Mouse (Mus musculus) CH12.LX (cell line): ENCODE data around the gene Hormad1. TPM values are rescaled to one million over a fixed set of nuclear protein-coding genes. Genes with fewer than 3 reads are reported as not detected.

Source experiments
- DNase-seq: peaks from one replicate; pipeline ENCODE4 v3.0.0-alpha.2; 2013; ENCODE audit errors: extremely low read depth
- H3K27ac ChIP-seq: 2 replicates; pipeline ENCODE4 v1.5.1; 2012; ENCODE audit warnings: low read depth, mild to moderate bottlenecking, control low read depth, moderate library complexity; ENCODE audit not compliant: insufficient read depth
- H3K27me3 ChIP-seq: replicated peaks from 2 replicates; pipeline ENCODE3; 2012; ENCODE audit warnings: inconsistent platforms
- H3K36me3 ChIP-seq, 2 experiments: replicated peaks in 1 of 2; 2 replicates each; pipeline versions ENCODE3 to v1.6.1; 2012; ENCODE audit warnings: inconsistent platforms in 1 of 2, low read length in 1 of 2, mild to moderate bottlenecking in 1 of 2, mixed read lengths in 1 of 2, moderate library complexity in 1 of 2; ENCODE audit not compliant: control insufficient read depth in 1 of 2, insufficient read depth in 1 of 2
- H3K4me1 ChIP-seq, 2 experiments: 2 replicates each; pipeline ENCODE4 v1.6.1; 2012; ENCODE audit warnings: inconsistent platforms in 1 of 2, moderate library complexity in 1 of 2; ENCODE audit not compliant: insufficient read depth in 2 of 2, control insufficient read depth in 1 of 2
- H3K4me2 ChIP-seq: 2 replicates; pipeline ENCODE4 v1.6.1; 2012; ENCODE audit warnings: low read depth, mild to moderate bottlenecking, control low read depth; ENCODE audit not compliant: poor library complexity, insufficient read depth, severe bottlenecking
- H3K4me3 ChIP-seq, 3 experiments: fragments of 150-350 bp in 1 of 3; sonication (generic) in 1 of 3; replicated peaks in 1 of 3; 2 replicates each; pipeline versions ENCODE3 to v1.5.1; 2011 to 2012; ENCODE audit warnings: low read depth in 2 of 3, low read length in 2 of 3, mild to moderate bottlenecking in 2 of 3, moderate library complexity in 2 of 3, control low read depth in 1 of 3, improper control_type of control experiment in 1 of 3, inconsistent platforms in 1 of 3, mixed read lengths in 1 of 3; ENCODE audit not compliant: poor library complexity in 1 of 3
- H3K79me2 ChIP-seq: replicated peaks from 2 replicates; pipeline ENCODE4 v1.6.1; 2012; ENCODE audit warnings: mild to moderate bottlenecking, moderate library complexity; ENCODE audit not compliant: control insufficient read depth, poor library complexity, insufficient read depth, severe bottlenecking; ENCODE audit errors: extremely low read depth
- H3K9ac ChIP-seq: 2 replicates; pipeline ENCODE4 v1.6.1; 2012; ENCODE audit warnings: low read depth, mild to moderate bottlenecking, control low read depth, moderate library complexity; ENCODE audit not compliant: insufficient read depth
- H3K9me3 ChIP-seq: replicated peaks from 2 replicates; pipeline ENCODE3; 2012; ENCODE audit warnings: low read length, inconsistent platforms, mixed read lengths
- BHLHE40 ChIP-seq: IDR thresholded peaks from 2 replicates; pipeline ENCODE4 v1.6.1; 2011; ENCODE audit warnings: mild to moderate bottlenecking, low read depth, low read length, improper control_type of control experiment
- CHD2 ChIP-seq: IDR thresholded peaks from 2 replicates; pipeline ENCODE4 v1.6.1; 2011; ENCODE audit warnings: low read length, improper control_type of control experiment
- E2F4 ChIP-seq: IDR thresholded peaks from 2 replicates; pipeline ENCODE4 v1.6.1; 2011; ENCODE audit warnings: low read depth, low read length, improper control_type of control experiment; ENCODE audit not compliant: insufficient replicate concordance
- ELF1 ChIP-seq: IDR thresholded peaks from 2 replicates; pipeline ENCODE4 v1.6.1; 2014; ENCODE audit warnings: low read depth, mild to moderate bottlenecking, inconsistent platforms, low read length, improper control_type of control experiment
- ETS1 ChIP-seq: conservative IDR thresholded peaks from 2 replicates; pipeline ENCODE4 v1.6.1; 2012; ENCODE audit warnings: low read depth, mild to moderate bottlenecking, inconsistent platforms, low read length, improper control_type of control experiment, moderate library complexity
- HCFC1 ChIP-seq: IDR thresholded peaks from 2 replicates; pipeline ENCODE4 v1.6.1; 2012; ENCODE audit warnings: low read depth, mild to moderate bottlenecking, inconsistent platforms, low read length, improper control_type of control experiment
- IRF4 ChIP-seq: IDR thresholded peaks from 2 replicates; pipeline ENCODE4 v1.6.1; 2014; ENCODE audit warnings: low read depth, mild to moderate bottlenecking, inconsistent platforms, low read length, improper control_type of control experiment
- JUND ChIP-seq: conservative IDR thresholded peaks from 2 replicates; pipeline ENCODE4 v1.6.1; 2011; ENCODE audit warnings: low read depth, low read length, improper control_type of control experiment
- MAZ ChIP-seq: IDR thresholded peaks from 2 replicates; pipeline ENCODE4 v1.6.1; 2012; ENCODE audit warnings: low read depth, mild to moderate bottlenecking, inconsistent platforms, low read length, improper control_type of control experiment, moderate library complexity
- MEF2A ChIP-seq: IDR thresholded peaks from 2 replicates; pipeline ENCODE4 v1.6.1; 2014; ENCODE audit warnings: low read depth, mild to moderate bottlenecking, inconsistent platforms, low read length, improper control_type of control experiment, borderline replicate concordance
- NRF1 ChIP-seq: IDR thresholded peaks from 2 replicates; pipeline ENCODE4 v1.6.1; 2014; ENCODE audit warnings: low read depth, mild to moderate bottlenecking, inconsistent platforms, low read length, improper control_type of control experiment, moderate library complexity
- PAX5 ChIP-seq: IDR thresholded peaks from 2 replicates; pipeline ENCODE4 v1.6.1; 2012; ENCODE audit warnings: low read length, inconsistent platforms, mixed read lengths
- RCOR1 ChIP-seq: conservative IDR thresholded peaks from 2 replicates; pipeline ENCODE4 v1.6.1; 2012; ENCODE audit warnings: low read depth, mild to moderate bottlenecking, inconsistent platforms, low read length, improper control_type of control experiment
- SMC3 ChIP-seq: IDR thresholded peaks from 2 replicates; pipeline ENCODE4 v1.6.1; 2011; ENCODE audit warnings: low read depth, low read length, improper control_type of control experiment
- TBP ChIP-seq: conservative IDR thresholded peaks from 2 replicates; pipeline ENCODE4 v1.6.1; 2011; ENCODE audit warnings: low read depth, low read length, improper control_type of control experiment
- TCF12 ChIP-seq: IDR thresholded peaks from 2 replicates; pipeline ENCODE4 v1.6.1; 2014; ENCODE audit warnings: low read depth, mild to moderate bottlenecking, inconsistent platforms, low read length, improper control_type of control experiment
- UBTF ChIP-seq: IDR thresholded peaks from 2 replicates; pipeline ENCODE4 v1.6.1; 2012; ENCODE audit warnings: low read depth, mild to moderate bottlenecking, inconsistent platforms, low read length, improper control_type of control experiment, moderate library complexity
- USF2 ChIP-seq: conservative IDR thresholded peaks from 2 replicates; pipeline ENCODE4 v1.6.1; 2011; ENCODE audit warnings: low read depth, low read length, improper control_type of control experiment
- ZC3H11A ChIP-seq: IDR thresholded peaks from 2 replicates; pipeline ENCODE4 v1.6.1; 2012; ENCODE audit warnings: low read depth, mild to moderate bottlenecking, inconsistent platforms, low read length, improper control_type of control experiment
- ZNF384 ChIP-seq: IDR thresholded peaks from 2 replicates; pipeline ENCODE4 v1.6.1; 2012; ENCODE audit warnings: low read depth, low read length, improper control_type of control experiment, inconsistent platforms
- dilution Hi-C: fragments of 300-500 bp; cut with MboI; formaldehyde crosslinking; loops from 2 replicates; pipeline ENCODE4 v1.14.3; 2020; ENCODE audit warnings: low sequenced_read_pairs; ENCODE audit not compliant: extremely low pct_unique_long_range_greater_than_20kb, extremely low pct_ligation_motif_present
- in situ Hi-C: fragments of 300-500 bp; cut with MboI; formaldehyde crosslinking; loops from 3 replicates; pipeline ENCODE4 v1.14.3; 2019; ENCODE audit warnings: low sequenced_read_pairs, low pct_ligation_motif_present, low pct_unique_long_range_greater_than_20kb, mixed read lengths
- polyA plus RNA-seq: library from polyadenylated mRNA; unstranded; fragments of >175 nt; gene quantifications from 2 replicates; pipeline ENCODE4 v1.2.1, GENCODE M21; 2012; ENCODE audit warnings: low read depth; ENCODE audit not compliant: insufficient read length
- total RNA-seq, 2 experiments: library from RNA; depleted of rRNA; stranded (reverse); fragments of 300-350 nt in 1 of 2; fragments of >200 nt in 1 of 2; gene quantifications; 2 replicates each; pipeline ENCODE4 v1.2.3; 2012 to 2014

The Hormad1 gene
- total and polyA plus RNA-seq, 3 experiments, result not detected

- H3K79me2 ChIP-seq, result no peaks in the 10 kb centered on the region
- no peaks in the 10 kb centered on the region for H3K9me3 ChIP-seq
- dilution Hi-C loops, result no loop called here
- H3K36me3 ChIP-seq, result no peaks in the 10 kb centered on the region
- in situ Hi-C loops, result loop anchor here (25.0 kb wide), 1 partner anchor 243 kb away; the partner anchor contains the start of gene Tars2
- H3K9ac ChIP-seq, result no peak overlapping the region
- peaks cover 23 to 49% of the 10 kb centered on the region in 2 experiments for H3K4me1 ChIP-seq
- H3K27me3 ChIP-seq, result no peaks in the 10 kb centered on the region
- no peak for DNase-seq
- H3K4me3 ChIP-seq, result no peak overlapping the region
- H3K27ac ChIP-seq, result no peak overlapping the region
- H3K4me2 ChIP-seq, result no peak overlapping the region
- no peak for TF ChIP-seq HCFC1
- TF ChIP-seq UBTF, result no peak
- no peak for TF ChIP-seq ZNF384
- no peak for TF ChIP-seq TCF12
- TF ChIP-seq, all 38 proteins: peak for 0
Observed at GRCm38 (mm10) chr3:95518891-95519290, 40.6 kb upstream of the Hormad1 start.

- Histone ChIP-seq H3K27me3 (no peaks in the 10 kb centered on the region), H3K4me2 (no peak overlapping the region), H3K9ac (no peak overlapping the region), H3K4me3 (no peak overlapping the region), H3K36me3 (no peaks in the 10 kb centered on the region), H3K9me3 (no peaks in the 10 kb centered on the region), H3K4me1 (peaks cover 25 to 53% of the 10 kb centered on the region in 2 experiments), H3K27ac (no peak overlapping the region), H3K79me2 (no peaks in the 10 kb centered on the region)
- dilution Hi-C loops (no loop called here), in situ Hi-C loops (loop anchor here (25.0 kb wide), 1 partner anchor 243 kb away; the partner anchor contains the start of gene Tars2)
- DNase-seq, result no peak
- TF ChIP-seq NRF1, result no peak
- no peak for TF ChIP-seq MAZ
- TF ChIP-seq TCF12, result no peak
- TF ChIP-seq PAX5, result no peak
- no peak for TF ChIP-seq HCFC1
Observed at GRCm38 (mm10) chr3:95519315-95519714, 40.2 kb upstream of the Hormad1 start.

- dilution Hi-C loops (no loop called here), in situ Hi-C loops (loop anchor here (5.0 to 25.0 kb wide), 2 partner anchors 52 to 242 kb away; partner anchors contain the start of gene Tars2)
- Histone ChIP-seq H3K4me1 (peaks cover 29 to 53% of the 10 kb centered on the region in 2 experiments), H3K27me3 (no peaks in the 10 kb centered on the region), H3K4me2 (no peak overlapping the region), H3K36me3 (no peaks in the 10 kb centered on the region), H3K4me3 (no peak overlapping the region), H3K9ac (no peak overlapping the region), H3K79me2 (no peaks in the 10 kb centered on the region), H3K9me3 (no peaks in the 10 kb centered on the region), H3K27ac (no peak overlapping the region)
- no peak for TF ChIP-seq ELF1
- TF ChIP-seq CHD2, result no peak
- TF ChIP-seq TCF12, result no peak
- no peak for TF ChIP-seq BHLHE40
- TF ChIP-seq MEF2A, result no peak
- TF ChIP-seq UBTF, result no peak
- TF ChIP-seq PAX5, result no peak
- no peak for TF ChIP-seq SMC3
- TF ChIP-seq TBP, result no peak
- TF ChIP-seq E2F4, result no peak
- TF ChIP-seq IRF4, result no peak
- TF ChIP-seq ETS1, result no peak
- TF ChIP-seq USF2, result no peak
- no peak for TF ChIP-seq RCOR1
- TF ChIP-seq JUND, result no peak
- TF ChIP-seq ZC3H11A, result no peak
- DNase-seq, result no peak
Observed at GRCm38 (mm10) chr3:95520100-95520499, 39.4 kb upstream of the Hormad1 start.
